Mouse (Mus musculus): ENCODE data around the gene Ivns1abp.
"Not testable (repeated sequence)": the region's sequence is repeated elsewhere in the genome, so short reads cannot be mapped to it uniquely, and the experiment has no call there.

The Ivns1abp gene

GRCm38 (mm10) chr1:151344283-151345108 lies at the start of gene Ivns1abp:
Gene Ivns1abp, plus strand, starts transcription at chr1:151344477.
- peak; percentile 94 for DNase-seq (ENCODE audit: low spot score)

GRCm38 (mm10) chr1:151295486-151295885 lies 48.8 kb upstream of the Ivns1abp start:
- DNase-seq (ENCODE audit: low spot score) = no peak

GRCm38 (mm10) chr1:151296621-151297020 lies 47.7 kb upstream of the Ivns1abp start:
- no peak for DNase-seq (ENCODE audit: low spot score)

- no peak for DNase-seq (ENCODE audit: low spot score)
Observed at GRCm38 (mm10) chr1:151297025-151297424, 47.3 kb upstream of the Ivns1abp start.

GRCm38 (mm10) chr1:151297596-151297995 lies 46.7 kb upstream of the Ivns1abp start:
- DNase-seq (ENCODE audit: low spot score) = no peak

- DNase-seq (ENCODE audit: low spot score) = no peak
Observed at GRCm38 (mm10) chr1:151301456-151301855, 42.8 kb upstream of the Ivns1abp start.

- DNase-seq (ENCODE audit: low spot score) = no peak
Observed at GRCm38 (mm10) chr1:151301904-151302303, 42.4 kb upstream of the Ivns1abp start.

- no peak for DNase-seq (ENCODE audit: low spot score)
Observed at GRCm38 (mm10) chr1:151303265-151303664, 41.0 kb upstream of the Ivns1abp start.

- DNase-seq (ENCODE audit: low spot score) = not testable (repeated sequence)
Observed at GRCm38 (mm10) chr1:151305001-151305400, 39.3 kb upstream of the Ivns1abp start.

- DNase-seq (ENCODE audit: low spot score) = no peak
Observed at GRCm38 (mm10) chr1:151307059-151307458, 37.2 kb upstream of the Ivns1abp start.

- no peak for DNase-seq (ENCODE audit: low spot score)
Observed at GRCm38 (mm10) chr1:151307821-151308220, 36.5 kb upstream of the Ivns1abp start.

GRCm38 (mm10) chr1:151308508-151308907 lies 35.8 kb upstream of the Ivns1abp start:
- no peak for DNase-seq (ENCODE audit: low spot score)

GRCm38 (mm10) chr1:151310511-151310910 lies 33.8 kb upstream of the Ivns1abp start:
- no peak for DNase-seq (ENCODE audit: low spot score)

- DNase-seq (ENCODE audit: low spot score) = no peak
Observed at GRCm38 (mm10) chr1:151311379-151311778, 32.9 kb upstream of the Ivns1abp start.

GRCm38 (mm10) chr1:151319267-151319666 lies 25.0 kb upstream of the Ivns1abp start:
- no peak for DNase-seq (ENCODE audit: low spot score)

- no peak for DNase-seq (ENCODE audit: low spot score)
Observed at GRCm38 (mm10) chr1:151320408-151320807, 23.9 kb upstream of the Ivns1abp start.

GRCm38 (mm10) chr1:151325328-151325727 lies 18.9 kb upstream of the Ivns1abp start:
- no peak for DNase-seq (ENCODE audit: low spot score)

GRCm38 (mm10) chr1:151328341-151329097 lies 15.8 kb upstream of the Ivns1abp start:
- no peak for DNase-seq (ENCODE audit: low spot score)

GRCm38 (mm10) chr1:151329601-151330000 lies 14.7 kb upstream of the Ivns1abp start:
- no peak for DNase-seq (ENCODE audit: low spot score)

GRCm38 (mm10) chr1:151332819-151333218 lies 11.5 kb upstream of the Ivns1abp start:
- no peak for DNase-seq (ENCODE audit: low spot score)

- DNase-seq (ENCODE audit: low spot score) = no peak
Observed at GRCm38 (mm10) chr1:151338234-151338633, 6.0 kb upstream of the Ivns1abp start.

- DNase-seq (ENCODE audit: low spot score) = no peak
Observed at GRCm38 (mm10) chr1:151338941-151339340, 5.3 kb upstream of the Ivns1abp start.
